Comparison of ENCODE assay signal across 12 mouse cellular contexts in genomic region chr5:116714256-116714655, GRCm38 (mm10).
DNase-seq lines count a peak whose midpoint lies in the region.
"Had no signal": no experiment of that assay in that cellular context is flagged by ENCODE, and none has a peak within 500 bp of the region (broad histone marks: within the 10 kb centered on the region; RNA-seq: fewer than 3 reads in every experiment).

No protein-coding gene starts in this region.

- no peak overlapping the region for H3K4me3 ChIP-seq in limb, embryonic 10.5 days
- H3K4me3 ChIP-seq: forebrain, embryonic 13.5 days; limb, embryonic 15.5 days; midbrain, embryonic 12.5 days had no signal

- no peaks in the 10 kb centered on the region for H3K4me1 ChIP-seq in limb, embryonic 10.5 days
- H3K4me1 ChIP-seq: forebrain, embryonic 13.5 days; limb, embryonic 15.5 days had no signal

- H3K9me3 ChIP-seq in limb, embryonic 10.5 days (replicated peaks) = no peaks in the 10 kb centered on the region
- H3K9me3 ChIP-seq: forebrain, embryonic 13.5 days; limb, embryonic 15.5 days; midbrain, embryonic 12.5 days had no signal

- no peak overlapping the region for H3K27ac ChIP-seq in limb, embryonic 10.5 days
- H3K27ac ChIP-seq: forebrain, embryonic 13.5 days; limb, embryonic 15.5 days; midbrain, embryonic 12.5 days had no signal

- no peaks in the 10 kb centered on the region for H3K27me3 ChIP-seq in limb, embryonic 10.5 days (ENCODE audit: low read depth, poor library complexity, severe bottlenecking)
- H3K27me3 ChIP-seq: forebrain, embryonic 13.5 days; limb, embryonic 15.5 days; midbrain, embryonic 12.5 days had no signal

- no peaks in the 10 kb centered on the region for H3K36me3 ChIP-seq in limb, embryonic 10.5 days
- H3K36me3 ChIP-seq: limb, embryonic 15.5 days; midbrain, embryonic 12.5 days had no signal

- peak; percentile 4 for DNase-seq in adrenal gland, adult 2 months
- DNase-seq in adrenal gland, postnatal 4 days (ENCODE audit: low spot score in 2 of 2) = no peak
- peak; percentile 3 for DNase-seq in lung, postnatal 10 days
- DNase-seq in lung, postnatal 4 days = no peak
- DNase-seq in adrenal gland, postnatal 36 days = peak; percentile 4 to 31
- DNase-seq in limb, embryonic 10.5 days (ENCODE audit: low spot score) = peak; percentile 63
- DNase-seq in left cerebral cortex, adult 11 months (ENCODE audit: low spot score) = no peak
- DNase-seq in left cerebral cortex, adult 9 months (ENCODE audit: low spot score in 2 of 2) = no peak
- DNase-seq: cerebellum, adult 9-11 months had no signal

- WGBS in limb, embryonic 10.5 days = 32% methylated on average over 7 of the region's 7 CpGs

Comparison
In these comparisons a context has a peak if more than half of its experiments do, and no peak if none do; other contexts are left out.
1. DNase-seq: peak in adrenal gland, adult 2 months (single experiment), lung, postnatal 10 days (single experiment), adrenal gland, postnatal 36 days (2 of 2) and limb, embryonic 10.5 days (single experiment); none in adrenal gland, postnatal 4 days (0 of 2), lung, postnatal 4 days (0 of 2), left cerebral cortex, adult 11 months (single experiment) and left cerebral cortex, adult 9 months (0 of 2).